Mouse (Mus musculus): ENCODE results near the gene Mdm2. TPM values are rescaled to one million over a fixed set of nuclear protein-coding genes. Genes with fewer than 3 reads are reported as not detected.
"Not testable (repeated sequence)": the region's sequence is repeated elsewhere in the genome, so short reads cannot be mapped to it uniquely, and the experiment has no call there.

The Mdm2 gene
- total RNA-seq (2017) = 89.1 and 108 TPM in 2 replicates

GRCm38 (mm10) chr10:117710604-117711141 is at the start of gene Mdm2:
Gene Mdm2, minus strand, starts transcription at chr10:117710758.
- peak; percentile 82 to 83 for ATAC-seq (replicated peaks in 1 of 2; ENCODE audit: insufficient read depth in 1 of 2, low FRiP score in 2 of 2, low TSS enrichment in 1 of 2, low read depth in 1 of 2, poor library complexity in 2 of 2, severe bottlenecking in 2 of 2)

GRCm38 (mm10) chr10:117759844-117760630 is 49.5 kb upstream of the Mdm2 start:
- ATAC-seq (replicated peaks in 1 of 2; ENCODE audit: insufficient read depth in 1 of 2, low FRiP score in 2 of 2, low TSS enrichment in 1 of 2, low read depth in 1 of 2, poor library complexity in 2 of 2, severe bottlenecking in 2 of 2) = no peak

- ATAC-seq (replicated peaks in 1 of 2; ENCODE audit: insufficient read depth in 1 of 2, low FRiP score in 2 of 2, low TSS enrichment in 1 of 2, low read depth in 1 of 2, poor library complexity in 2 of 2, severe bottlenecking in 2 of 2) = no peak
Observed at GRCm38 (mm10) chr10:117758749-117759727, 48.5 kb upstream of the Mdm2 start.

- not testable (repeated sequence) for ATAC-seq (replicated peaks in 1 of 2; ENCODE audit: insufficient read depth in 1 of 2, low FRiP score in 2 of 2, low TSS enrichment in 1 of 2, low read depth in 1 of 2, poor library complexity in 2 of 2, severe bottlenecking in 2 of 2)
Observed at GRCm38 (mm10) chr10:117758344-117758743, 47.8 kb upstream of the Mdm2 start.

GRCm38 (mm10) chr10:117757796-117758342 is 47.3 kb upstream of the Mdm2 start:
- ATAC-seq (replicated peaks in 1 of 2; ENCODE audit: insufficient read depth in 1 of 2, low FRiP score in 2 of 2, low TSS enrichment in 1 of 2, low read depth in 1 of 2, poor library complexity in 2 of 2, severe bottlenecking in 2 of 2) = no peak

- ATAC-seq (replicated peaks in 1 of 2; ENCODE audit: insufficient read depth in 1 of 2, low FRiP score in 2 of 2, low TSS enrichment in 1 of 2, low read depth in 1 of 2, poor library complexity in 2 of 2, severe bottlenecking in 2 of 2) = no peak
Observed at GRCm38 (mm10) chr10:117757259-117757658, 46.7 kb upstream of the Mdm2 start.

GRCm38 (mm10) chr10:117756784-117757183 is 46.2 kb upstream of the Mdm2 start:
- ATAC-seq (replicated peaks in 1 of 2; ENCODE audit: insufficient read depth in 1 of 2, low FRiP score in 2 of 2, low TSS enrichment in 1 of 2, low read depth in 1 of 2, poor library complexity in 2 of 2, severe bottlenecking in 2 of 2) = no peak

GRCm38 (mm10) chr10:117755799-117756467 is 45.4 kb upstream of the Mdm2 start:
- ATAC-seq (replicated peaks in 1 of 2; ENCODE audit: insufficient read depth in 1 of 2, low FRiP score in 2 of 2, low TSS enrichment in 1 of 2, low read depth in 1 of 2, poor library complexity in 2 of 2, severe bottlenecking in 2 of 2) = no peak

- peak; percentile 63 to 69 for ATAC-seq (replicated peaks in 1 of 2; ENCODE audit: insufficient read depth in 1 of 2, low FRiP score in 2 of 2, low TSS enrichment in 1 of 2, low read depth in 1 of 2, poor library complexity in 2 of 2, severe bottlenecking in 2 of 2)
Observed at GRCm38 (mm10) chr10:117755086-117755798, 44.7 kb upstream of the Mdm2 start.

- ATAC-seq (replicated peaks in 1 of 2; ENCODE audit: insufficient read depth in 1 of 2, low FRiP score in 2 of 2, low TSS enrichment in 1 of 2, low read depth in 1 of 2, poor library complexity in 2 of 2, severe bottlenecking in 2 of 2) = no peak
Observed at GRCm38 (mm10) chr10:117754609-117754940, 44.0 kb upstream of the Mdm2 start.

GRCm38 (mm10) chr10:117753711-117754608 is 43.4 kb upstream of the Mdm2 start:
- ATAC-seq (replicated peaks in 1 of 2; ENCODE audit: insufficient read depth in 1 of 2, low FRiP score in 2 of 2, low TSS enrichment in 1 of 2, low read depth in 1 of 2, poor library complexity in 2 of 2, severe bottlenecking in 2 of 2) = no peak

GRCm38 (mm10) chr10:117752851-117753647 is 42.5 kb upstream of the Mdm2 start:
- ATAC-seq (replicated peaks in 1 of 2; ENCODE audit: insufficient read depth in 1 of 2, low FRiP score in 2 of 2, low TSS enrichment in 1 of 2, low read depth in 1 of 2, poor library complexity in 2 of 2, severe bottlenecking in 2 of 2) = no peak

- ATAC-seq (replicated peaks in 1 of 2; ENCODE audit: insufficient read depth in 1 of 2, low FRiP score in 2 of 2, low TSS enrichment in 1 of 2, low read depth in 1 of 2, poor library complexity in 2 of 2, severe bottlenecking in 2 of 2) = no peak
Observed at GRCm38 (mm10) chr10:117752304-117752821, 41.8 kb upstream of the Mdm2 start.

GRCm38 (mm10) chr10:117751744-117752143 is 41.2 kb upstream of the Mdm2 start:
- ATAC-seq (replicated peaks in 1 of 2; ENCODE audit: insufficient read depth in 1 of 2, low FRiP score in 2 of 2, low TSS enrichment in 1 of 2, low read depth in 1 of 2, poor library complexity in 2 of 2, severe bottlenecking in 2 of 2) = no peak

GRCm38 (mm10) chr10:117751282-117751610 is 40.7 kb upstream of the Mdm2 start:
- no peak for ATAC-seq (replicated peaks in 1 of 2; ENCODE audit: insufficient read depth in 1 of 2, low FRiP score in 2 of 2, low TSS enrichment in 1 of 2, low read depth in 1 of 2, poor library complexity in 2 of 2, severe bottlenecking in 2 of 2)

All from hematopoietic stem cell, adult 5-6 weeks (primary cell).